Mouse (Mus musculus) MEL (cell line): Measurements from ENCODE around the gene Mcoln3.

Experiments used
- CTCF ChIP-seq, 3 experiments: IDR thresholded peaks in 2 of 3; conservative IDR thresholded peaks in 1 of 3; 2 replicates each; pipeline ENCODE4 v1.5.1; 2011 to 2012; ENCODE audit warnings: low read length in 3 of 3, low read depth in 2 of 3, mild to moderate bottlenecking in 2 of 3, improper control_type of control experiment in 1 of 3, inconsistent platforms in 1 of 3, mixed read lengths in 1 of 3, moderate library complexity in 1 of 3; ENCODE audit not compliant: control insufficient read depth in 1 of 3, insufficient read depth in 1 of 3, poor library complexity in 1 of 3, severe bottlenecking in 1 of 3
- MAFK ChIP-seq: IDR thresholded peaks from 2 replicates; pipeline ENCODE4 v1.6.1; 2011; ENCODE audit warnings: low read depth, mild to moderate bottlenecking, low read length, improper control_type of control experiment, borderline replicate concordance
- MEF2A ChIP-seq: IDR thresholded peaks from 2 replicates; pipeline ENCODE4 v1.6.1; 2014; ENCODE audit warnings: low read depth, mild to moderate bottlenecking, inconsistent platforms, low read length, improper control_type of control experiment; ENCODE audit not compliant: poor library complexity, insufficient replicate concordance, severe bottlenecking; ENCODE audit errors: extremely low read depth
- NELFE ChIP-seq: IDR thresholded peaks from 2 replicates; pipeline ENCODE4 v1.6.1; 2011; ENCODE audit warnings: low read depth, low read length, improper control_type of control experiment
- RCOR1 ChIP-seq: IDR thresholded peaks from 2 replicates; pipeline ENCODE4 v1.6.1; 2012; ENCODE audit warnings: low read depth, mild to moderate bottlenecking, inconsistent platforms, low read length, improper control_type of control experiment
- UBTF ChIP-seq: IDR thresholded peaks from 2 replicates; pipeline ENCODE4 v1.6.1; 2012; ENCODE audit warnings: low read depth, mild to moderate bottlenecking, inconsistent platforms, low read length, improper control_type of control experiment, moderate library complexity, borderline replicate concordance; ENCODE audit not compliant: insufficient read depth

- no peak for TF ChIP-seq CTCF (IDR thresholded peaks at IDR 0.05 in 2 of 3, conservative IDR thresholded peaks at IDR 0.05 in 1 of 3; ENCODE audit: control insufficient read depth in 1 of 3, insufficient read depth in 1 of 3, low read depth in 2 of 3, low read length in 3 of 3, poor library complexity in 1 of 3, severe bottlenecking in 1 of 3)
- no peak for TF ChIP-seq UBTF
- TF ChIP-seq MAFK: no peak
- TF ChIP-seq RCOR1: no peak
- TF ChIP-seq NELFE: no peak
- TF ChIP-seq MEF2A: no peak
These were observed 63.1 kb downstream of the Mcoln3 start for GRCm38 (mm10) chr3:146180341-146180740.
